Mouse (Mus musculus): Measurements from ENCODE around the gene Sugct.
A peak's percentile ranks its signal among the peaks of the same experiment; 100 is the strongest.

- TF ChIP-seq CTCF (IDR thresholded peaks at IDR 0.05): peak; percentile 21; the same call in 1 of the 2 replicates
- no peak for TF ChIP-seq EP300 (IDR thresholded peaks at IDR 0.05)
Measured at GRCm38 (mm10) chr13:16964823-16965475, 730.4 kb downstream of the Sugct start.
